Mouse (Mus musculus): ENCODE measurements around the gene Ntpcr. TPM values are rescaled to one million over a fixed set of nuclear protein-coding genes. Genes with fewer than 3 reads are reported as not detected.

The Ntpcr gene
- 10 to 100 TPM; 19.0 to 20.4 TPM for total RNA-seq (2023)

GRCm38 (mm10) chr8:125729746-125730145 lies at the start of gene Ntpcr:
Gene Ntpcr (plus strand): TSS chr8:125729963.

Other genes starting within 250 kb of the Ntpcr start
- 10 to 100 TPM; 19.5 to 19.7 TPM for gene Sipa1l2, start 160.2 kb upstream of the Ntpcr start, total RNA-seq (2023)
- gene Map10, start 60.1 kb upstream of the Ntpcr start, total RNA-seq (2023) = 1 to 10 TPM; 1.6 to 2.0 TPM
- under 1 TPM; 0.13 to 0.21 TPM for gene Pcnx2, start 168.4 kb downstream of the Ntpcr start, total RNA-seq (2023)
- gene Map3k21, start 180.5 kb downstream of the Ntpcr start, total RNA-seq (2023) = not detected